Mouse (Mus musculus): ENCODE measurements around the gene Dennd1a. TPM values are rescaled to one million over a fixed set of nuclear protein-coding genes. Genes with fewer than 3 reads are reported as not detected.
A peak's percentile ranks its signal among the peaks of the same experiment; 100 is the strongest.

The Dennd1a gene
- polyA plus RNA-seq, 1 experiment from 2014 or later, result 12.3 TPM

- Histone ChIP-seq H3K9ac (ENCODE audit: low read length) (no peak overlapping the region), H3K4me3 (ENCODE audit: low read depth, low read length) (no peak overlapping the region), H3K27me3 (ENCODE audit: control insufficient read depth, insufficient read depth, low read length) (no peaks in the 10 kb centered on the region), H3K27ac (replicated peaks; ENCODE audit: low read depth, low read length) (no peak overlapping the region), H3K4me2 (ENCODE audit: low read depth, severe bottlenecking) (no peak overlapping the region), H3K9me3 (ENCODE audit: control insufficient read depth, low read length) (no peaks in the 10 kb centered on the region), H3K36me3 (ENCODE audit: control insufficient read depth, insufficient read depth, low read length) (no peaks in the 10 kb centered on the region), H3K4me1 (ENCODE audit: control insufficient read depth, insufficient read depth, low read length) (peaks cover 33% of the 10 kb centered on the region)
- ATAC-seq (ENCODE audit: insufficient number of reproducible peaks, low FRiP score, low TSS enrichment, low read depth) (no peak), DNase-seq (ENCODE audit: low spot score) (no peak)
- WGBS, result 60% methylated on average over 10 of the region's 11 CpGs
Observed at GRCm38 (mm10) chr2:37766027-37766761, 521.0 kb downstream of the Dennd1a start.

DNA sequence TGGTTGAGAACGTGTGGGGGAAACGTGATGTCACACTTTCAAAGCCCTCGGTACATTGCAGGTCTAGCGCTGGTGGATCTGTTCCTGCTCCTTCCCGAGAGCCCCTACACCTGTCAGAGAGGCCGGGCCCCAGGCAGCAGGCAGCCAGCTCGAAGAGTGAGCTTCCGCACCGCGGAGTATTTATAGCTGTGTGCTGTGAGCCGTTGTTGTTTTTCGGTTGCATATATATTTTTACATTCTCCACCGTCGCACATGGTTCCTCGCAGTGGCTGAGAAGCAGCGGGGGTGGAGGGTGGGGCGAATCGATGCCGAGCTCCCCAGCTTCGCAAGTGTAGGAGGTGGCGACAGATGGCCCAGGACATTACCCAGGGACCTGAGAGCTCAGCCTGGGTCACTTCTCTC is 522.1 kb downstream of the Dennd1a start:
- H3K4me3 ChIP-seq (ENCODE audit: low read depth, low read length), result no peak overlapping the region
- no peak overlapping the region for H3K4me2 ChIP-seq (ENCODE audit: low read depth, severe bottlenecking)
- no peak overlapping the region for H3K27ac ChIP-seq (replicated peaks; ENCODE audit: low read depth, low read length)

DNA sequence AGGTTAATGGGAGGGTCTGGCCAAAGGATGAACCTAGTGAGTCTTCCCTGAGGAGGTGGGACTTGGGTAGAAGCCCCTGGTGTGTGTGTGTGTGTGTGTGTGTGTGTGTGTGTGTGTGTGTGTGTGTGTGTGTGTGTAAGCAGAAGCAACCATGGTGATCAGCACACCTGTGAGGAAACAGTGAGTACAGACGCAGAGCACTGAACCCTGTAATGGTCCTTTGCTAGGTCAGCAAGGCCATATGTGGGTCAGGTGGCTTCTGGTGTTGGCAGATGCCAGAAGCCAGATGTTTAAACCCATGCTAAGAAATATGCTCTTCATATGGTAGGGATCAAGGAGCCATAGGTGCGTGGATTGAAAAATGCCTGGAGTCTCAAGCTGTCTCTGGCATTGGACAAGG is 522.7 kb downstream of the Dennd1a start:
- Histone ChIP-seq H3K4me2 (ENCODE audit: low read depth, severe bottlenecking) (no peak overlapping the region), H3K36me3 (ENCODE audit: control insufficient read depth, insufficient read depth, low read length) (no peaks in the 10 kb centered on the region), H3K27me3 (ENCODE audit: control insufficient read depth, insufficient read depth, low read length) (0 out of 2 replicates have a peak, but pooled peaks cover 2% of the 10 kb centered on the region), H3K4me1 (ENCODE audit: control insufficient read depth, insufficient read depth, low read length) (peaks cover 33% of the 10 kb centered on the region), H3K27ac (replicated peaks; ENCODE audit: low read depth, low read length) (no peak overlapping the region), H3K9me3 (ENCODE audit: control insufficient read depth, low read length) (no peaks in the 10 kb centered on the region), H3K4me3 (ENCODE audit: low read depth, low read length) (no peak overlapping the region), H3K9ac (ENCODE audit: low read length) (no peak overlapping the region)
- 38% methylated on average over 2 of the region's 2 CpGs for WGBS
- ATAC-seq (ENCODE audit: insufficient number of reproducible peaks, low FRiP score, low TSS enrichment, low read depth) (no peak), DNase-seq (ENCODE audit: low spot score) (no peak)

More for the DNA sequence above, 522.1 kb downstream of the Dennd1a start:
- peaks cover 33% of the 10 kb centered on the region for H3K4me1 ChIP-seq (ENCODE audit: control insufficient read depth, insufficient read depth, low read length)
- whole genome bisulfite sequencing, result 14% methylated on average over 21 of the region's 21 CpGs
- no peaks in the 10 kb centered on the region for H3K36me3 ChIP-seq (ENCODE audit: control insufficient read depth, insufficient read depth, low read length)
- H3K9me3 ChIP-seq (ENCODE audit: control insufficient read depth, low read length), result no peaks in the 10 kb centered on the region
- no peak for DNase-seq (ENCODE audit: low spot score)
- no peak for ATAC-seq (ENCODE audit: insufficient number of reproducible peaks, low FRiP score, low TSS enrichment, low read depth)
- 0 out of 2 replicates have a peak overlapping the region, but pooled peaks have one; percentile 8 for H3K9ac ChIP-seq (ENCODE audit: low read length)
- no peaks in the 10 kb centered on the region for H3K27me3 ChIP-seq (ENCODE audit: control insufficient read depth, insufficient read depth, low read length)

DNA sequence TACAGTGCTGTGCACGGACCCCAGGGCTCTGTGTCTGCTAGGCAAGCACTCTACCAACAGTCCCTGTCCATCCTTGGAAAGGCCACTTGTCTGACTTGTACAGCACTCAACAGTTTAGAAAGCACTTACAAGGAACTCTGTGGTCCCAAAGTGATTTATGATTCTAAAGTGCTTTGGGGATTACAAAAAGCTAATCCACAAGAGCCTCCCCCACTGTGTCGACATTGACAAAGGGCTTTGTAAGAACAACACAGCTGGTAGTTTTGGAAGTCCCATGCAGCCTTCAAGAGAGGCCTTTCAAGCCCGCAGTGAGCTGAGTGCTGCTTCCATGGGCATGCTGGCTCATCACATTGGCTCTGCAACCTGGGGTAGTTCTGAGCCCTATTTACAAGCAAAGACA is 523.6 kb downstream of the Dennd1a start:
- WGBS, result 21% methylated on average over 3 of the region's 3 CpGs
- H3K4me3 ChIP-seq (ENCODE audit: low read depth, low read length), result no peak overlapping the region
- ATAC-seq (ENCODE audit: insufficient number of reproducible peaks, low FRiP score, low TSS enrichment, low read depth), result no peak
- H3K27ac ChIP-seq (replicated peaks; ENCODE audit: low read depth, low read length), result no peak overlapping the region
- H3K9me3 ChIP-seq (ENCODE audit: control insufficient read depth, low read length), result no peaks in the 10 kb centered on the region
- DNase-seq (ENCODE audit: low spot score), result no peak
- no peak overlapping the region for H3K4me2 ChIP-seq (ENCODE audit: low read depth, severe bottlenecking)
- no peak overlapping the region for H3K9ac ChIP-seq (ENCODE audit: low read length)
- H3K27me3 ChIP-seq (ENCODE audit: control insufficient read depth, insufficient read depth, low read length), result 0 out of 2 replicates have a peak, but pooled peaks cover 2% of the 10 kb centered on the region
- H3K36me3 ChIP-seq (ENCODE audit: control insufficient read depth, insufficient read depth, low read length), result no peaks in the 10 kb centered on the region
- peaks cover 35% of the 10 kb centered on the region for H3K4me1 ChIP-seq (ENCODE audit: control insufficient read depth, insufficient read depth, low read length)

GRCm38 (mm10) chr2:37760633-37761032 is 526.6 kb downstream of the Dennd1a start:
- H3K4me1 ChIP-seq (ENCODE audit: control insufficient read depth, insufficient read depth, low read length), result peaks cover 26% of the 10 kb centered on the region
- H3K9ac ChIP-seq (ENCODE audit: low read length), result no peak overlapping the region
- peaks cover 2% of the 10 kb centered on the region; the same call in 1 of the 2 replicates for H3K27me3 ChIP-seq (ENCODE audit: control insufficient read depth, insufficient read depth, low read length)
- no peaks in the 10 kb centered on the region for H3K9me3 ChIP-seq (ENCODE audit: control insufficient read depth, low read length)
- no peak for DNase-seq (ENCODE audit: low spot score)
- H3K4me2 ChIP-seq (ENCODE audit: low read depth, severe bottlenecking), result no peak overlapping the region
- WGBS, result 29% methylated on average over 6 of the region's 6 CpGs
- H3K27ac ChIP-seq (replicated peaks; ENCODE audit: low read depth, low read length), result no peak overlapping the region
- H3K4me3 ChIP-seq (ENCODE audit: low read depth, low read length), result no peak overlapping the region
- no peaks in the 10 kb centered on the region for H3K36me3 ChIP-seq (ENCODE audit: control insufficient read depth, insufficient read depth, low read length)
- ATAC-seq (ENCODE audit: insufficient number of reproducible peaks, low FRiP score, low TSS enrichment, low read depth), result no peak

- WGBS, result 8% methylated on average over 21 of the region's 21 CpGs
- Histone ChIP-seq H3K36me3 (ENCODE audit: control insufficient read depth, insufficient read depth, low read length) (no peaks in the 10 kb centered on the region), H3K9ac (ENCODE audit: low read length) (peak overlapping the region; percentile 43), H3K4me2 (ENCODE audit: low read depth, severe bottlenecking) (peak overlapping the region; percentile 24; the same call in 1 of the 2 replicates), H3K9me3 (ENCODE audit: control insufficient read depth, low read length) (no peaks in the 10 kb centered on the region), H3K4me3 (ENCODE audit: low read depth, low read length) (no peak overlapping the region), H3K27ac (replicated peaks; ENCODE audit: low read depth, low read length) (no peak overlapping the region), H3K27me3 (ENCODE audit: control insufficient read depth, insufficient read depth, low read length) (peaks cover 2% of the 10 kb centered on the region; the same call in 1 of the 2 replicates), H3K4me1 (ENCODE audit: control insufficient read depth, insufficient read depth, low read length) (peaks cover 10% of the 10 kb centered on the region)
- DNase-seq (ENCODE audit: low spot score) (peak; percentile 55), ATAC-seq (ENCODE audit: insufficient number of reproducible peaks, low FRiP score, low TSS enrichment, low read depth) (peak; percentile 35; the same call in 1 of the 2 replicates)
Observed at GRCm38 (mm10) chr2:37758343-37759015, 528.7 kb downstream of the Dennd1a start.

GRCm38 (mm10) chr2:37757784-37758183 is 529.4 kb downstream of the Dennd1a start:
- no peak overlapping the region; the same call in 1 of the 2 replicates for H3K9ac ChIP-seq (ENCODE audit: low read length)
- DNase-seq (ENCODE audit: low spot score) (no peak), ATAC-seq (ENCODE audit: insufficient number of reproducible peaks, low FRiP score, low TSS enrichment, low read depth) (no peak)
- 80% methylated on average over 4 of the region's 4 CpGs for WGBS
- peaks cover 2% of the 10 kb centered on the region; the same call in 1 of the 2 replicates for H3K27me3 ChIP-seq (ENCODE audit: control insufficient read depth, insufficient read depth, low read length)
- peaks cover 10% of the 10 kb centered on the region for H3K4me1 ChIP-seq (ENCODE audit: control insufficient read depth, insufficient read depth, low read length)
- H3K36me3 ChIP-seq (ENCODE audit: control insufficient read depth, insufficient read depth, low read length), result no peaks in the 10 kb centered on the region
- no peak overlapping the region for H3K4me3 ChIP-seq (ENCODE audit: low read depth, low read length)
- no peak overlapping the region for H3K27ac ChIP-seq (replicated peaks; ENCODE audit: low read depth, low read length)
- H3K4me2 ChIP-seq (ENCODE audit: low read depth, severe bottlenecking), result 0 out of 2 replicates have a peak overlapping the region, but pooled peaks have one; percentile 24
- no peaks in the 10 kb centered on the region for H3K9me3 ChIP-seq (ENCODE audit: control insufficient read depth, low read length)

GRCm38 (mm10) chr2:37757016-37757415 is 530.2 kb downstream of the Dennd1a start:
- H3K27ac ChIP-seq (replicated peaks; ENCODE audit: low read depth, low read length), result no peak overlapping the region
- peaks cover 2% of the 10 kb centered on the region; the same call in 1 of the 2 replicates for H3K27me3 ChIP-seq (ENCODE audit: control insufficient read depth, insufficient read depth, low read length)
- peaks cover 10% of the 10 kb centered on the region for H3K4me1 ChIP-seq (ENCODE audit: control insufficient read depth, insufficient read depth, low read length)
- H3K36me3 ChIP-seq (ENCODE audit: control insufficient read depth, insufficient read depth, low read length), result no peaks in the 10 kb centered on the region
- no peak for ATAC-seq (ENCODE audit: insufficient number of reproducible peaks, low FRiP score, low TSS enrichment, low read depth)
- no peak overlapping the region for H3K4me2 ChIP-seq (ENCODE audit: low read depth, severe bottlenecking)
- no peaks in the 10 kb centered on the region for H3K9me3 ChIP-seq (ENCODE audit: control insufficient read depth, low read length)
- DNase-seq (ENCODE audit: low spot score), result no peak
- no peak overlapping the region for H3K9ac ChIP-seq (ENCODE audit: low read length)
- 89% methylated on average over 5 of the region's 5 CpGs for whole genome bisulfite sequencing
- no peak overlapping the region for H3K4me3 ChIP-seq (ENCODE audit: low read depth, low read length)

Data from limb, embryonic 11.5 days (tissue).